Mouse (Mus musculus): ENCODE results near the gene Cirbp.

DNA sequence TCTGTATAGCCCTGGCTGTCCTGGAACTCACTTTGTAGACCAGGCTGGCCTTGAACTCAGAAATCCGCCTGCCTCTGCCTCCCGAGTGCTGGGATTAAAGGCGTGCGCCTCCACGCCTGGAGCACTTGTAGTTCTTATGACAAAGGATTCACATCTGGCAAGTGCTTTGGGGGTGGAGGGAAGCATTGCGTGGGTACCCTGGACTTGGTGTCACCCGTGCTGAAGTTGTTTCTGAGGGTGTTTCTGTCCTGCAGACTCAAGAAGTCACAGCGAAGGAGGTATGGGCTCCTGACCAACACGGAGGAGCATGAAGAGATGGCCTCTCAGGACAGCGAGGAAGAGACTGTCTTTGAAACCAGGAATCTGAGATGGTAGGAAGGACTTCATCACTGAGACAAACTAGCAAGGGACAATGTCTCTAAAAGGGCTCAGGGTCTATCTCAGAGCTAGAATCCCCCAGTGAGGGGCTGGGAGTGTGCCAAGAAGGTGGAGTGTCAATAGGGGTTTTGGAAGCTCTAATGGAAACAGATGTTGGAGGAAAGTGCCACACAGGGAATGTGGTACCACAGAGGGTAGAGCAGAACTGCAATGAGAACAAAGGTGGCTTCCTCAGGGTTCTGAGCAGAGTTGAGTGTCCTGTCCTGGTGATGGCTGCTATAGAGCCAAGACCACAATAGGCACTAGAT is 8.3 kb downstream of the Cirbp start:
- TF ChIP-seq CTCF (IDR thresholded peaks at IDR 0.05; ENCODE audit: low read depth) (no peak), EP300 (IDR thresholded peaks at IDR 0.05; ENCODE audit: low read depth) (no peak)

All from liver, embryonic 14.5 days (tissue).